Mouse (Mus musculus): Measurements from ENCODE around the gene Il17ra.
A peak's percentile ranks its signal among the peaks of the same experiment; 100 is the strongest.

Gene Il17ra

DNA sequence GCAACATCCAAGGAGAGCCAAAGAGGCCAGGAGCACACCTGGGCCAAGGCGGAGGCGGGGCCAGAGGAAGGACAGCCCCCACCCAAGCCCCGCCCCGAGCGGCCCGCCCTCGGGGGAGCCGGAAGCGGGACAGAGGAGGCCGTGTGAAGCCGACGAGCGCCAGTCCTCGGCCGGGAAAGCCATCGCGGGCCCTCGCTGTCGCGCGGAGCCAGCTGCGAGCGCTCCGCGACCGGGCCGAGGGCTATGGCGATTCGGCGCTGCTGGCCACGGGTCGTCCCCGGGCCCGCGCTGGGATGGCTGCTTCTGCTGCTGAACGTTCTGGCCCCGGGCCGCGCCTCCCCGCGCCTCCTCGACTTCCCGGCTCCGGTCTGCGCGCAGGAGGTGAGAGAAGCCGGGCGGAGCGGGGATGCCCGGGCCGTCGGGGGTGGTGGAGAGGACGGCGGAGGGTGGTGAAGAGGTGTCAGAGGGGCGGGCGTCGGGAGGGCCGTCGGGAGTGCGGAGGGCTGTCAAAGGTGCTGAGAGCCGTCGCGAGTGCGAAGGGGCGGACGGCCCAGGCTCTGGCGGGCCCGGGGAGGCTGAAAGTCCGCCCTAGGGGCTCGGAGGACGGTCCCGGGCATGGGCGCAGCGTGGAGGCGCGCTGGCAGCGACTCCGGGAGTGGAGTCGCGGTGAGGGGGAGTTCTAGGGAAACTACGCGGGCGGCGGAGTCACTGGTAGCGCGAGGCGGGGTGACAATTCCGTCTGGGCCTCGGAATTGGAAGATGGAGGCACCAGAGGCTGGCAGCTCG is at the start of gene Il17ra:
Gene Il17ra (plus strand): TSS at position 162 of the 786 bp plus-strand sequence.
- peak; percentile 81 for DNase-seq

DNA sequence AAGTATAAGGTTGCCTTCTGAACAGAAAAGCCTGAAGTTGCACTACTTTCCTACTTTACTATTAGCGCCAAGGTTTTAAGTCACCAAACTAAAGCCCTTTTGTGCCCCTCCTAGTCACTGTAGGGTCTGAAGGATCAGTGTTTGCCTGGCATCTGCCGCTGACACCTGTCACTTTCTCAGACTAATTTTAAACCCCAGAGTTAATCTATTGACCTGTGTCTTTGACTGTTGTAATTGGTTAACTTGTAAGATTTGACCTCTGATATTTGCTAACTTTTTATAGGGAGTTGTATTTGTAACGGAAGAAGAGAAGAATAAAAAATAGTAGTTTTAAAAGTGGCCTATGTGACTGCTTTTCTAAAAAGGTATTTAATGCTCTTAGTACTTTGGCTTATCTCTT is 24.9 kb upstream of the Il17ra start:
- no peak for DNase-seq

DNA sequence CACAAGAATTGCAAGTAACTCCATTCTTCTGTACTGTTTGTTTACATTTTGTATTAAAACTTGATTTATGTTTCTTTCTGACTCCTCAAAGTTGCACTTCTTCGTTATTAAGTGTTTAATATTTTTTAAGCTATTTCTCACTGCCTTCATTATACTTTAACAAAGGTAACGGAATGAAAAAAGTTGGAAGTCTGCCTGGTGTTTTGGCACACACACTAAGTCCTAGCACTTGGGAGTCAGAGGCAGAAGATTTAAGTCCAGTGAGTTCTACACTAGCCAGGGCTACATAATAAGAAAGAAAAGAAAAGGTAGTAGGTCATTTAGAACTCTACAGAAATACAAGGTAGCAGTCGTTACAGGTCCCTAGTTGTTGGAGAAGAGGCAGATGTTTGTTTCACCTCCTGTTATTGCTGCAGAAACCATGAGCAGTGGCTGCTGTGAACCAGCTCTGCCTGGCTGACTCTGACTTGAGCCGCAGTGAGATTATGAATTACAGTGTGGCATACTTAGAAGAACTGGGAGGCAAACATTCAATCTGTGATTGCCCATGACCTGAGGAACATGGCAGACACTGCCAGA is 20.8 kb upstream of the Il17ra start:
- no peak for DNase-seq

DNA sequence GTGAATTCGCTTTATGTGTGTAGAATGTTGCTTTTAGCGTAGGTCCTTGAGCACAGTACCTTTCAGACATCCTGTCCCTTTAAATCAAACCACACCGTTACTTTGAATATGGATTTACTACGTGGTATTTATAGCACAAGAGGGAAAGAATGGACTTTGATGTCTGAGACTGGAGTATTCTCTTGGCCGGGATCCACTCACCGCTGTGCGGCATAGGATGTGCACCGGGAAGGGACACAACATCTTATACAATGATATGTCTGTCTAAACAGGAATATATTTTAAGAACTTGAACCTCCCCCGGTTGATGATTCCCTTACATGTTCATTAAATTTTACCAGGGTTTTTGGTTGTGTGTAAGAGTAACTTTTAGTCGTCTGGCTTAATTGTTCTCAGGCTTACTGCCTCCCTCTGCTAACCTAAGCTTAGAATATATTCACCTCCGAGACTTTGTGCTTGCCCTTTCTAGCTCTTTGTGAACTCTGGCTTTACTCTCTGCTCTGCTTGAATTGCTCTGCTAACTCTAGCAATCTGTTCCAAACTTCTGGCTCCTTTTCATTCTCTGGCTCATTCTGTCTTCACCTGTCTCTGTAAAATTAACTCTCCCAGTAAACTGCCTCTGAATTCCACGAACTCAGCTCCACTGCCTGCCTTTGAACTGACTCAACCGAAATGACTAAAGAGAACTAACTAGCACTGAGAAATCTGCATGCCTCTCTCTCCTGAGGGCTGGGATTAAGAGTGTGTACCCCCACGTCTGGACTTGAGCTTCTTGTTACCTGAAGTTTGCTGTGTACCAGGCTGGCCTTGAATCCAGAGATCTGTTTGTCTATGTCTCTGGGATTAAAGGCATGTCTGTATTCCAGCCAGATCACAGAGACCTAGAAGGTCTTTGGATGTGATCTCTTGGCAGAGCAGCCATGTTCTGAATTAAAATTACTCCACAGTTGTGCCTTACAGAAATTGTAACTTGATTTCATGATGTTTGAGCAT is 19.4 kb upstream of the Il17ra start:
- DNase-seq, result no peak

DNA sequence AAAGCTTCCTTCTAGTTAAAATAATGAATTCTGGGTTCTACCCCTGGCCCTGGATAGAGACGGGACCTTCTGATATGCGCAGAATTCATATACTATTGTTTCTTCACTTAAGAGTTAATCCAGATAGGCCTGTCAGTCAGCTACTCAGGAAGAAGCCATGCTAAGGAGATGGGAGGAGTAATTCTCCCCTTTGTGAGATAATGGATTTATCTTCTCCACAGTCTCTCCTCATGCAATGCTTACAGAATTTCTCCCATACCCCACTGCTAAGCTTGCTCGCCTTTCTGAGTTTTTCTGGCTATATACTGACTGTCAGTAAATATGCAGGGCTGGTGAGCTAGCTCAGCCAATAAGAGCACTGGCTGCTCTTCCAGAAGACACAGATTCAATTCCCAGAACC is 12.8 kb upstream of the Il17ra start:
- DNase-seq, result no peak

DNA sequence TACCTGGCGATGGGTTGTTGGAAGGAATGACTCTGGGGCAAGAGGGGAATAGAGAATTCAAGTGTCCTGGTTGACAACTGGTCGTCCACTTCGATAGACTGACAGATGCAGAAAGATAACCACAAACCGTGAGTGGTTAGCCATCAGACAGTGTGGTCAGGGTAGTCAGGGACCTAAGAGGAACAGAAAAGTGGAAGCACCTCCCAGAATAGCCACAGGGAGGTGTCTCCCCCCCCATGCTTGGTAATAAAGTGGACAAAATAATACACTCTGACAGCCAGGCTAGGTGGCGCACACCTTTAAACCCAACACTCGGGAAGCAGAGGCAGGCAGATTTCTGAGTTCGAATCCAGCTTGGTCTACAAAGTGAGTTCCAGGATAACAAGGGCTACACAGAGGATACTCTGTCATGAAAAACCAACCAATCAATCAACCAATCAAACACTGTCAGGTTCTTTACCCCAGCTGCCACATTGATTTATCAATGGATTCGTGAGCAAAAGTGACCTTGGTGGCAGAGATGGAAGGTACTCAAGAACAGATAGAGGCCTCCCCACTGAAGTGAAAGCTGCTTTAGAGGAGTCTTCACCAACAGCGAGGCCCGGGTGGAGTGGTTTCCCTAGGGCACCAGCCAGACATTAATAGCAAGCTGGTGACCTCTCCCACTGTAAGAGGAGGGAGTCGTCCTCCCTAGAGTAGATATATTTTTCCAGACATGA is 10.5 kb upstream of the Il17ra start:
- DNase-seq, result no peak

DNA sequence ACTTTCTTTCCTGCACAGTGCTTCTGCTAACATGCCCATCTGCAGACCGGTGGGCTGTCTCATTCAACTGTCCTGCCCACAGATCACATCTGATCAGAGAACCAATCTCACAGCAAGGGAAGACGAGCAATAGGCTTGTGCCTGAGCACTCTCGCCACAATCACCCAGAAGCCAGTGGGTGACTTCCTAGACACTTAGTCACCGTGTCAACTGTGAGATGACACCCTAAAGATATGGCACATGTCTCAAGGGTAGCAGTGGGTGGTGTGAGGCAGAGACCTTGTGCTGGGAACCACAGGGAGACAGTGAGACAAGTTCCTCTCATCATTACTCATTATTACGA is 10.0 kb upstream of the Il17ra start:
- DNase-seq, result no peak

DNA sequence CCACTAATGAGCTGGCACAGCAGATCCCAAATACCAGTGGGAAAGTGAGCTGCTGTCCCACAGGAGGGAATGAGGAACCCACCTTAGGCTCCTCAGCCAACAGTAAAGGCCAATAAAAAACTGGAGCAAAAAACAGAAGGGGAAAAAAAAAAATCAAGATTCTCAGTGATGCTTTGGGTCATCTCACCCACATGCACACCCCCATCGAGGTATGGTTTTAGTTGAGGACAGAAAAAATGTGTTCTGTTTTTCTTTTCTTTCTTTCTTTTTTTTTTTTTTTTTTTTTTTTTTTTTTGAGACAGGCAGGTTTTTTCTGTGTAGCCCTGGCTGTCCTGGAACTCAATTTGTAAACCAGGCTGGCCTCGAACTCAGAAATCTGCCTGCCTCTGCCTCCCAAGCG is 9.5 kb upstream of the Il17ra start:
- DNase-seq, result no peak

DNA sequence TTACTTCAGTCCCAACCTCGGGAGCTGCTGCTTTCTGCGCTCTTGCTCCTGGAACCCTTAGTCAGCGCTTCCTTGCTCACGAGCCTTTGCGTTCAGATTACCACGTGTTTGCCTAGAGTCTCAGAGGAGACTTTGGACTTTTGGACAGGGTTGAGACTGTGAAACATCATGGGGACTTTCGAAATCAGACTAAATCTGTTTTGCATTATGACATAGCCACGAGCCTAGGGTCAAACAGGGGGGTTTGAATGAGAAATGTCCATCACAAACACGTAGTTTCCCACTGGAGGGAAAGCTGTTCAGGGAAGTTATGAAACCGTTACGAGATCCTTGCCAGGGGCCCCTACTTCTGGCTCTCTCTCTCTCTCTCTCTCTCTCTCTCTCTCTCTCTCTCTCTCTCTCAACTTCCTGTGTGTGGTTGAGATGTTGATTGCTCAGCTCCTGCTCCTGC is 8.4 kb upstream of the Il17ra start:
- DNase-seq, result peak; percentile 33

DNA sequence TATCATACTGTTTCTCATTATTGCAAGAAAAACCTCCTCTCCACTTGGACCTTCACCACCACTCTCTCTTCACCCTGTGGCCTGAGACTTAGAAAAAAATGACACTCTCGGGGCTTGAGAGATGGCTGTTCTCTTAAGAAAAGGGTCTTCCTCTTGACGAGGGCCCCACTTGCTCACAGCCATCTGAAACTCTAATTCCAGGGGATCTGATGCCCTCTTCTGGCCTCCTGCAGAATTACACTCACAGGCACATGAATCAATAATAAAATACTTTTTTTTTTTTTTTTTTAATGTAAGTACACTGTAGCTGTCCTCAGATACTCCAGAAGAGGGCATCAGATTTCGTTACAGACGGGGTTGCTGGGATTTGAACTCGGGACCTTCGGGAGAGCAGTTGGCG is 6.0 kb upstream of the Il17ra start:
- no peak for DNase-seq

DNA sequence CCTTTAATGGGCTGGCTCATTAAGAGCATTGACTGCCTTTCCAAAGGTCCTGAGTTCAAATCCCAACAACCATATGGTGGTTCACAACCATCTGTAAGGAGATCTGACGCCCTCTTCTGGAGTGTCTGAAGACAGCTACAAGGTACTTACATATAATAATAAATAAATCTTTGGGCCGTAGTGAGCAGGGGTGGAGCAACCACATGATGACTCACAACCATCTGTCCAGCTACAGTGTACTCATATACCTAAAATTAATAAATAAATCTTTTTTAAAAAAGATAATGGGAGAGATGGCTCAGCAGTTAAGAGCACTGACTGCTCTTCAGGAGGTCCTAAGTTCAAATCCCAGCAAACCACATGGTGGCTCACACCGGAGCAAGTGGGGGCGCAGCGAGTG is 5.3 kb upstream of the Il17ra start:
- DNase-seq, result no peak

DNA sequence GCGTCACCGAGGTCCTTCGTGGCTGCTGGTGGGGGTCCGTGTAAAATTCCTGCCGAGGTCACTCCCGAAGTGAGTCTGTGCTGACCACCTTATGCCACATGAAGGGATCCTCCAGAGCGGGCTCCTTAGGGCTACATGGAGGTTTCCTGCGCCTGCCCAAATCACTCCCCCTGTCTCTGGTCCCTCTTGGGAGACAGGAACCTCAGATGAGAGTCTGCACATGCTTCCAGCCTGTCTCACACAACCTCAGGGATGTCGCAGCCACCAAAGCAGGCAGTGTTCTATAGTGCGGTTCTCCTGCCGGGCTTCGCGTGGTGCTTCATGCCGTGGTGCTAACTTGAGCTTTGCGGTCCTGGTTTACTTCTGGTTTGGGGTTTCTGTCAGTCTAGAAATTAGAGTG is 1.8 kb upstream of the Il17ra start:
- DNase-seq, result no peak

DNA sequence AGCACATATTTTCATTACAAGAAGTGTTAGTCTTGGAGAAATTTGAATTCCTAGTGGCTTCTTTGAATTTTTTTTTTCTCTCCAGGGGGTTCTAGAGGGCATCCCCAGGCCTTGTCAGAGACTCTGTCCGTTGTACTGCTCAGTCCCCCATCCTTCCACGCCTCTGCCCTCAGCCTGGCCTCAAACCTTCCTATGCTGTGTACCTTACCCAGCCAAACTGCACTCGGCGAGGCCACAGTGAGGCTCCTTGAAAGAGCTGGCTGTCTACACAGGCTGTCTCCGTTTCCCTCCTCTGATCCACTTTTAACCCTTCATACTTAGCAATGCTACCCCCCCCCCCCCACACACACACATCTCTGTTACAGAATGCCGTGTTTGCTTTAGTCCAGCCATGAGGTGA is 796 bp upstream of the Il17ra start:
- no peak for DNase-seq

DNA sequence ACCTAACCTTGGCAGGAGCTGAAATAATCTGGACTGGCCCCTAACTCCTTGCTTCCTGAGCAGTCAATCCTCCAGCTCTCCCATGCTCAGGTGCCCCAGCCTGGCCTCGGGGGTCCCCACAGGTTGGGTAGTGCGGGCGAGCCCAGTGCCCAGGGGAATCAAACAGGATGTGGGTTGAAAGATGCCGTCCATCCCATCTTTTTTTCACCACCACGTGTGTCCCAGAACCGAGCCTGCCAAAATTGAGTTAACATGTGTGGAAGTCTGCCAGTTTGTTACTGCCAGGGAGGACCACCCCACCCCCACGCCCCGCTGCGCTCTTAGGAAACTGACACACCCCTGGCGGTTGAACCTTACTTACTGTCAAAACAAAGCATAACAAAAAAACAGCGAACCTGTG is 837 bp downstream of the Il17ra start:
- peak; percentile 65 for DNase-seq

DNA sequence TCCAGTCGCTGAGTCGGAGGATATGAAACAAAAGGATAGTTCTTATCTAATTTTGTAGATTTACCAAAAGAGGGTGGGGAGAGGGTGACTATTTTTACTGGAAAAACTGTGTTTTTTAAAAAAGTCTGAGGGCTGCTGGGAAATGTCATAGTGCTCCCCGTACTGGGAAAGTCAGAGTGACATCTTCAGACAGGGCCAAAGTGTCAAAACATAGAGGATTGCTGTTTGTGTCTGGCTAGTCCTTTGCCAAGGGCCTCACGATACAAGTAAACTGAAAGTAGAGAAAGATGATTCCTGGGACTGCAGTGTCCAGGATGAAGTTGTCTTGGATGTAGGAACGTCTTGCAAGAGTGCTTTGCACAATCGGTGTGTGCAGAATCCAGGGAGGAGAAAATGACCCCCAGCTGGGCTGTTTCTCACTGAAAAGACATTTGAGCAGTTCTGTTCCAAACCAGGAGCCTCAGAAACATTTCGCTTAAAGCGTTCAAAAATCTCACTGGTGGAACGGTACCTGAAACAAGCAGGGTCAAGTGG is 1.4 kb downstream of the Il17ra start:
- DNase-seq, result no peak

DNA sequence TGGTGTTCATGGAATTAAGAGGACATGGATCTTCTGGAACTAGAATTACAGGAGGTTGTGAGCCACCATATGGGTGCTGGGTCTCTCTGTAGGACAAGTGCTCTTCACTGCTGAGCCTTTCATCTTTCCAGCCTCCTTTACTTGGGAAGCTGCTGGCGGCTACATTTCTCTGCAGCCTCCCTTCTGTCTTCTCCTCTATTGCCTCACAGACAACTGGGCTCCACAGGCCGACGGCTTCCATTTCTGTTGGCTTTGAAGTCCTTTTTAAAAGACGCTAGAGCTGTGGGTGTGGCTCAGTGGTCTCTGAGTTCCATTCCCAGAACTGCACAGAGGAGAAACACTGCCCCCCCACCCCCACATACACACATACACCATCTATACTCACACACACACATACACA is 2.3 kb downstream of the Il17ra start:
- no peak for DNase-seq

DNA sequence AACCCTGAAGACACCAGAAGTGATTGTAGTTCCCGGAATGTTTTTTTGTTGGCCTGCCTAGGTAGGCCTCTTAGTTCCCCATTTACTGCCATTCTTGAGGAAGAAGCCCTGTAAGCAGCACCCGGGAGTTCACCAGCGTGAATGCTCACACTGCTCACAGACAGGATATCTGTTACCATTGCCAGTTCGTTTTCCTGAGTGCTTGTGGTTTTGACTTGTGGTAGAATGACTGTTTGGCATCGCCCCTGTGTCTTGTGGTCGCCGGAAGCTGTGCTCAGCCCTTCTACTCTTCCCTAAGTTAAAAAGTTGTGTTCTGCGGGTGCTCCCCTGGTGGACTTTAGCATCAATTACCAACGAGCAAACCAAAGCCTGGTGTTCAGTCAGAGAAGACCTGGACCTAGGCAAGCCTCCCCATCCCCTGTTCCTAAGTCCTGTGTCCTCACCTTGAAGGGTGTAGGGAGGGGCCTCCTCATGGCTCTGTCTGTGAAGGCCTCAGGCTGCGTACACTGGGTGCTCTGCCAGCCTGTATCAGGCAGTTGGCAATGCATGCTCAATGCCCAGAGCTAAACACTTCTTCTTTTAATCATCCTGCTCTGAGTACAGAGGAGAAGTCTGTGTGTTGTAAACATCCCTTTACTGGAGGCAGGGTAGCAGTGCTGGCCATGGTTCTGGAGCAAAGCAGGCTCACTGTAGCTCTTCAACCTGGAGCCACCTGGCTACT is 3.7 kb downstream of the Il17ra start:
- DNase-seq, result no peak

DNA sequence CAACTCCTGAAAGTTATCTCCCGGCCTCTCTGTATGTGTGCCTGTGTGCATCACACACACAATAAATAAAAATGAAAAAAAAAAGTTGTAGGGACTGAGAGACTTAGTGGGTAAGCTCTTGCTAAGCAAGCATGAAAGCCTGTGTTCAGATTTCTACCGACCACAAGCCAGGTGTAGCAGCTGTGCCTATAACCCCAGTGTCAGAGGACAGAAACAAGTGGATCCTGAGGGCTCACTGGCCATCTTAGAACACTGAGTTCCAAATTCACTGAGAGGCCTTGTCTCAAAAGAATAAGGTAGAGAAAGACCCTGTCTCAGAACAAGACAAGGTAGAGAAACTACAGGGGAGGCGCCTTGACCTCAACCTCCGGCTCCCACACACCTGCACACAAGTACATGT is 5.2 kb downstream of the Il17ra start:
- no peak for DNase-seq

DNA sequence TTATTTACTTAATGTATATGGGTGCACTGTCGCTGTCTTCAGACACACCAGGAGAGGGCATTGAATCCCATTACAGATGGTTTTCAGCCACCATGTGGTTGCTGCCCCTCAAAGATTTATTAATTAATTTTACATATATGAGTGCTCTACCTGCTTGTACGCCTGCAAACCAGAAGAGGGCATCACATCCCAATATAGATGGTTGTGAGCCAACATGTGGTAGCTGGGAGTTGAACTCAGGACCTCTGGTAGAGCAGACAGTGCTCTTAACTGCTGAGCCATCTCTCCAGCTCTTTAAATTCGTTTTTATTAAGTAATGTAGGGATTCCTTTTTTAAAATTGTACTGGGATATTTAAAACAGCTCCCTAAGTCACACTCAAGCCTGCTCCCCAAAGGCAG is 6.2 kb downstream of the Il17ra start:
- DNase-seq, result no peak

DNA sequence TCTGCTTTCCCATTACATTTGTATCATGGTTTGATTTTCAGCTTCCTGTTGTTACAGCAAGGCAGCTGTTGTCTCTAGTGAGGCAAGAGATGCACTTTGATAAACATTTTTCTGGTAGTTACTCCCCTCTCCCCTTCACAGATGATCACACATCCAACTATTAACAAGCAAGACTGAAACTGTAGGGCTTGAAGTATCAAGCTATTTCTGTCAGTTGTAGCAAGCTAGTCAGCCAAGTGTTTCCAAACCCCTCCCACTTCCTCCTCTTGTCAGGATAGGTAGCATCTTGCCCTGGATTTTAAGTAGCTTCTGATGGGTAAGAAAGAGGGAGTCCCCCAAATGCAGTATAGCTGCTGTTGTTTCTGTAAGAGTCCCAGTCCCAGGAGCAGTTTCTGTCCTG is 6.7 kb downstream of the Il17ra start:
- DNase-seq, result no peak

DNA sequence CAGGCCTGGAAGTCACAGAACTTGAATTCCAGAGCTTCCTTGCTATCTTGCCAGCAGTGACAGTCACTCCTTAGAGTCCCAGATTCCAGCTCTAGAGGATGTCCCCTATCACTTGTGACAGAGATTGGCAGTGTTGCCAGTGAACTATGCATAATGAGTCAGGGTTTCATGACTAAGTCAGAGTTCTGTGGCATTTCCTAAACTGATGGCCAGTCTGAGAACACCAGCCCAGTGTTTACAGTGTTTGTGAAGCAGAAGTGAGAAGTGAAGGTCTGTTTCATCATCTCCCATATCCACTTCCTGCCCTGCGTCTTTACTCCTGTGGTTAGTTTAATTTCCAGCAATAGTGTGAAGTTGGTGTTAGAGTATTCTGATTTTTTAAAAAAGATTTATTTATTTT is 7.6 kb downstream of the Il17ra start:
- no peak for DNase-seq

DNA sequence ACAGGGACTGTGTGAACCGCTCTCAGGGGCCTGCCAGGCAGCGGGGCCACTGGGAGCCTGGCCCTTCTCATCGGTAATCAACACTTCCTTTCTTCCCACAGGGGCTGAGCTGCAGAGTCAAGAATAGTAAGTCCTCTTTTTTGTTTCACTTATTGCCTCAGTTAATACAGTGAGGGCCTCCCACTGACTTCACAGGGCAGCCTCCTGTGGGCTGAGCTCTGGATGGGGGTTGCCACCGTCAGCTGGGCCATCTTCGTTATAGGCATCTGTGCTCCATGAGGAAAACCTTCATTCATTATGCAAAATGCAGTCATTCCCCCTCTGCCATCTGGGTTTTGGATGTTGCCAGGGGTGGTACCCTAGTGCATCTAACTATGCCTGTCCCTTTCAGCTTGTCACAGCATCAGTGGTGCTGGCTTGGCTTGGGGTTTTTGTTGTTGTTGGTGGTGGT is 9.0 kb downstream of the Il17ra start:
- DNase-seq, result no peak
